Mouse (Mus musculus) ES-E14 (cell line): ENCODE results near the gene Hjurp.

Source experiments
- CHD2 ChIP-seq: IDR thresholded peaks from 2 replicates; pipeline ENCODE4 v1.6.1; 2014; ENCODE audit warnings: mild to moderate bottlenecking, low read depth, low read length, inconsistent platforms
- MAFK ChIP-seq: IDR thresholded peaks from 2 replicates; pipeline ENCODE4 v1.6.1; 2014; ENCODE audit warnings: mild to moderate bottlenecking, low read depth, low read length, inconsistent platforms; ENCODE audit not compliant: insufficient read depth
- ZC3H11A ChIP-seq: IDR thresholded peaks from 2 replicates; pipeline ENCODE4 v1.6.1; 2012; ENCODE audit warnings: low read depth, mild to moderate bottlenecking, inconsistent platforms, low read length, borderline replicate concordance
- ZNF384 ChIP-seq: IDR thresholded peaks from 2 replicates; pipeline ENCODE4 v1.6.1; 2012; ENCODE audit warnings: low read depth, low read length, inconsistent platforms

- TF ChIP-seq MAFK = no peak
- no peak for TF ChIP-seq ZNF384
- TF ChIP-seq ZC3H11A = no peak
- no peak for TF ChIP-seq CHD2
Observed at GRCm38 (mm10) chr1:88226670-88227379, 50.6 kb downstream of the Hjurp start, which contains the start of gene Mroh2a.
